9 mouse cellular contexts compared by ENCODE assay signal in genomic region chr9:44502006-44502405, GRCm38 (mm10). TPM values are rescaled to one million over a fixed set of nuclear protein-coding genes. Genes with fewer than 3 reads are reported as not detected.
DNase-seq lines count a peak whose midpoint lies in the region; ATAC-seq and TF ChIP-seq lines count a peak whose summit lies in the region.
"Had no signal": no experiment of that assay in that cellular context is flagged by ENCODE, and none has a peak within 500 bp of the region (broad histone marks: within the 10 kb centered on the region; RNA-seq: fewer than 3 reads in every experiment).

No protein-coding gene starts in this region.

- TF ChIP-seq CTCF in testis, adult 2 months (IDR thresholded peaks at IDR 0.05; ENCODE audit: control insufficient read depth, insufficient read depth, insufficient replicate concordance, low read depth, low read length): peak; percentile 54; the same call in 1 of the 2 replicates
- peak; percentile 88 for TF ChIP-seq CTCF in lung, adult 2 months (IDR thresholded peaks at IDR 0.05; ENCODE audit: insufficient read depth, low read length)

- no peaks in the 10 kb centered on the region for H3K9me3 ChIP-seq in intestine, embryonic 15.5 days

- peaks cover 16% of the 10 kb centered on the region for H3K4me1 ChIP-seq in testis, adult 2 months (ENCODE audit: control insufficient read depth, insufficient read depth, low read length)
- peaks cover 63% of the 10 kb centered on the region for H3K4me1 ChIP-seq in intestine, embryonic 15.5 days (replicated peaks)
- peaks cover 36% of the 10 kb centered on the region for H3K4me1 ChIP-seq in lung, adult 2 months (ENCODE audit: control insufficient read depth, insufficient read depth, low read length)

- no peak overlapping the region for H3K27ac ChIP-seq in testis, adult 2 months (ENCODE audit: control insufficient read depth, insufficient read depth, low read depth, low read length)
- no peak overlapping the region for H3K27ac ChIP-seq in intestine, embryonic 15.5 days

- no peak overlapping the region for H3K9ac ChIP-seq in intestine, embryonic 15.5 days

- no peak for TF ChIP-seq POLR2A in testis, adult 2 months (IDR thresholded peaks at IDR 0.05; ENCODE audit: control insufficient read depth, low read depth, low read length)
- no peak for TF ChIP-seq POLR2A in lung, adult 2 months (IDR thresholded peaks at IDR 0.05; ENCODE audit: borderline replicate concordance, extremely low read depth, low read depth, low read length)

- no peak overlapping the region for H3K4me3 ChIP-seq in testis, adult 2 months (ENCODE audit: control insufficient read depth, low read depth, low read length)
- no peak overlapping the region for H3K4me3 ChIP-seq in intestine, embryonic 15.5 days (replicated peaks)
- no peak overlapping the region for H3K4me3 ChIP-seq in lung, adult 2 months (replicated peaks; ENCODE audit: extremely low read depth, low read depth, low read length)

- 0 out of 2 replicates have a peak overlapping the region, but pooled peaks have one; percentile 14 for H3K4me2 ChIP-seq in intestine, embryonic 15.5 days (replicated peaks)

- peak; percentile 8; the same call in 1 of the 2 replicates for ATAC-seq in intestine, embryonic 15.5 days

- no peak for DNase-seq in testis, postnatal 14 days (ENCODE audit: low spot score)
- peak; percentile 92 for DNase-seq in cerebellum, adult 8-10 months
- DNase-seq in frontal cortex, postnatal 10 days (ENCODE audit: low spot score in 2 of 2): peak; percentile 46 to 77
- DNase-seq in lung, adult 2 months: peak; percentile 86
- DNase-seq in ovary, postnatal 10 days (ENCODE audit: low spot score): peak; percentile 69
- peak; percentile 80 to 85 for DNase-seq in thymus, postnatal 36 days

- H3K27me3 ChIP-seq in testis, adult 2 months (ENCODE audit: control insufficient read depth, insufficient read depth, low read length): no peaks in the 10 kb centered on the region
- no peaks in the 10 kb centered on the region for H3K27me3 ChIP-seq in intestine, embryonic 15.5 days (replicated peaks)

- 0% methylated on average over 4 of the region's 4 CpGs for WGBS in intestine, embryonic 15.5 days
- 4% methylated on average over 4 of the region's 4 CpGs for WGBS in lung, adult 2 months

- no peaks in the 10 kb centered on the region for H3K36me3 ChIP-seq in testis, adult 2 months (ENCODE audit: control insufficient read depth, insufficient read depth, low read length)
- H3K36me3 ChIP-seq in intestine, embryonic 15.5 days: peaks cover 15% of the 10 kb centered on the region

RNA-seq across cellular contexts. Expression of gene Bcl9l, which starts 19.4 kb away (rescaled TPM):
- 8.4 and 9.1 TPM in 2 replicates for polyA plus RNA-seq in testis, adult 2 months (2012; rRNA removed)
- polyA plus RNA-seq in intestine, embryonic 15.5 days (2015; fragmentation: Nextera tagmentation; extraction: Ambion mirVana): 7.5 and 7.8 TPM in 2 replicates
- polyA plus RNA-seq in lung, adult 2 months (2012; rRNA removed): 69.0 and 70.7 TPM in 2 replicates

RNA-seq across cellular contexts. Expression of gene Upk2, which starts 47.2 kb away (rescaled TPM):
- polyA plus RNA-seq in testis, adult 2 months (2012; rRNA removed): 2.2 and 4.3 TPM in 2 replicates
- polyA plus RNA-seq in intestine, embryonic 15.5 days (2015; fragmentation: Nextera tagmentation; extraction: Ambion mirVana): 1.2 TPM in 2 replicates
- polyA plus RNA-seq in lung, adult 2 months (2012; rRNA removed): 4.0 and 4.4 TPM in 2 replicates
- polyA plus RNA-seq: frontal cortex, adult 2 months had no signal

RNA-seq across cellular contexts. Expression of gene Cxcr5, which starts 59.7 kb away (rescaled TPM):
- 8.6 and 11.2 TPM in 2 replicates for polyA plus RNA-seq in testis, adult 2 months (2012; rRNA removed)
- polyA plus RNA-seq in intestine, embryonic 15.5 days (2015; fragmentation: Nextera tagmentation; extraction: Ambion mirVana): 1.3 TPM in 2 replicates
- polyA plus RNA-seq in lung, adult 2 months (2012; rRNA removed): 6.0 TPM in 2 replicates
